Mouse (Mus musculus): ENCODE results near the gene Gm11273. TPM values are rescaled to one million over a fixed set of nuclear protein-coding genes. Genes with fewer than 3 reads are reported as not detected.
A peak's percentile ranks its signal among the peaks of the same experiment; 100 is the strongest.
"Not testable (repeated sequence)": the region's sequence is repeated elsewhere in the genome, so short reads cannot be mapped to it uniquely, and the experiment has no call there.

The Gm11273 gene
- 6.4 and 10.3 TPM in 2 replicates for polyA plus RNA-seq (2016; fragmentation: Nextera tagmentation; extraction: Ambion mirVana)

- H3K4me3 ChIP-seq; H3K9me3 ChIP-seq (replicated peaks); H3K4me1 ChIP-seq (replicated peaks); H3K9ac ChIP-seq; H3K27ac ChIP-seq (ENCODE audit: poor library complexity, severe bottlenecking); H3K27me3 ChIP-seq (replicated peaks); H3K36me3 ChIP-seq; ATAC-seq (ENCODE audit: insufficient number of reproducible peaks, low FRiP score); H3K4me2 ChIP-seq: not testable (repeated sequence)
- 88% methylated on average over 17 of the region's 17 CpGs for WGBS
Measured at GRCm38 (mm10) chr13:21501182-21501581, at the start of gene Gm11273. TSS of gene Gm11273 (minus strand) at chr13:21501418.

GRCm38 (mm10) chr13:21550416-21551110, 49.3 kb upstream of the Gm11273 start:
- Histone ChIP-seq H3K27me3 (replicated peaks) (no peaks in the 10 kb centered on the region), H3K36me3 (no peaks in the 10 kb centered on the region), H3K9me3 (replicated peaks) (no peaks in the 10 kb centered on the region), H3K4me2 (no peak overlapping the region), H3K27ac (ENCODE audit: poor library complexity, severe bottlenecking) (no peak overlapping the region), H3K4me3 (no peak overlapping the region), H3K4me1 (replicated peaks) (no peaks in the 10 kb centered on the region), H3K9ac (no peak overlapping the region)
- 49% methylated on average over 3 of the region's 3 CpGs for WGBS
- ATAC-seq (ENCODE audit: insufficient number of reproducible peaks, low FRiP score) = no peak

- Histone ChIP-seq H3K27me3 (replicated peaks) (no peaks in the 10 kb centered on the region), H3K9ac (no peak overlapping the region), H3K27ac (ENCODE audit: poor library complexity, severe bottlenecking) (no peak overlapping the region), H3K4me3 (no peak overlapping the region), H3K9me3 (replicated peaks) (no peaks in the 10 kb centered on the region), H3K4me2 (no peak overlapping the region), H3K36me3 (no peaks in the 10 kb centered on the region), H3K4me1 (replicated peaks) (no peaks in the 10 kb centered on the region)
- WGBS = 78% methylated on average over 3 of the region's 3 CpGs
- no peak for ATAC-seq (ENCODE audit: insufficient number of reproducible peaks, low FRiP score)
Measured at GRCm38 (mm10) chr13:21549487-21549886, 48.3 kb upstream of the Gm11273 start.

GRCm38 (mm10) chr13:21542708-21543107, 41.5 kb upstream of the Gm11273 start, which contains the start of gene Olfr1366:
TSS of gene Olfr1366 (minus strand) at chr13:21542808.
- 55% methylated on average over 1 of the region's 1 CpGs for WGBS
- Histone ChIP-seq H3K27me3 (replicated peaks) (0 out of 2 replicates have a peak, but pooled peaks cover 4% of the 10 kb centered on the region), H3K36me3 (no peaks in the 10 kb centered on the region), H3K9me3 (replicated peaks) (no peaks in the 10 kb centered on the region), H3K4me2 (no peak within 1 kb of the TSS), H3K27ac (ENCODE audit: poor library complexity, severe bottlenecking) (no peak within 1 kb of the TSS), H3K9ac (no peak within 1 kb of the TSS), H3K4me3 (no peak within 1 kb of the TSS), H3K4me1 (replicated peaks) (no peaks in the 10 kb centered on the region)
- no peak for ATAC-seq (ENCODE audit: insufficient number of reproducible peaks, low FRiP score)

- H3K4me1 ChIP-seq (replicated peaks) = peaks cover 4% of the 10 kb centered on the region; the same call in 1 of the 2 replicates
- peak within 1 kb of the TSS; percentile 69 for H3K4me2 ChIP-seq
- peak within 1 kb of the TSS; percentile 84 for H3K4me3 ChIP-seq
- WGBS = under 1% methylated on average over 39 of the region's 39 CpGs
- H3K9ac ChIP-seq = peak within 1 kb of the TSS; percentile 94
- H3K9me3 ChIP-seq (replicated peaks) = no peaks in the 10 kb centered on the region
- peak; percentile 93 for ATAC-seq (ENCODE audit: insufficient number of reproducible peaks, low FRiP score)
- peaks cover 9% of the 10 kb centered on the region for H3K36me3 ChIP-seq
- H3K27ac ChIP-seq (ENCODE audit: poor library complexity, severe bottlenecking) = peak within 1 kb of the TSS; percentile 88
- no peaks in the 10 kb centered on the region for H3K27me3 ChIP-seq (replicated peaks)
Measured at GRCm38 (mm10) chr13:21530781-21531201, 29.6 kb upstream of the Gm11273 start, which contains the start of gene Zkscan8. TSS of gene Zkscan8 (minus strand) at chr13:21531120.

GRCm38 (mm10) chr13:21530136-21530535, 28.9 kb upstream of the Gm11273 start:
- Histone ChIP-seq H3K4me3 (peak overlapping the region; percentile 38), H3K4me1 (replicated peaks) (peaks cover 4% of the 10 kb centered on the region; the same call in 1 of the 2 replicates), H3K9ac (no peak overlapping the region), H3K9me3 (replicated peaks) (no peaks in the 10 kb centered on the region), H3K36me3 (peaks cover 14% of the 10 kb centered on the region), H3K27ac (ENCODE audit: poor library complexity, severe bottlenecking) (no peak overlapping the region), H3K27me3 (replicated peaks) (no peaks in the 10 kb centered on the region), H3K4me2 (peak overlapping the region; percentile 57)
- 47% methylated on average over 7 of the region's 7 CpGs for WGBS
- ATAC-seq (ENCODE audit: insufficient number of reproducible peaks, low FRiP score) = no peak

- Histone ChIP-seq H3K27ac (ENCODE audit: poor library complexity, severe bottlenecking) (peak overlapping the region; percentile 74), H3K4me1 (replicated peaks) (no peaks in the 10 kb centered on the region), H3K36me3 (no peaks in the 10 kb centered on the region), H3K27me3 (replicated peaks) (no peaks in the 10 kb centered on the region), H3K4me3 (peak overlapping the region; percentile 76), H3K9me3 (replicated peaks) (no peaks in the 10 kb centered on the region), H3K9ac (peak overlapping the region; percentile 84), H3K4me2 (peak overlapping the region; percentile 69)
- ATAC-seq (ENCODE audit: insufficient number of reproducible peaks, low FRiP score) = peak; percentile 99
- under 1% methylated on average over 21 of the region's 21 CpGs for WGBS
Measured at GRCm38 (mm10) chr13:21506221-21506649, 5.0 kb upstream of the Gm11273 start.

GRCm38 (mm10) chr13:21502296-21502695, 1.1 kb upstream of the Gm11273 start:
- no peaks in the 10 kb centered on the region for H3K36me3 ChIP-seq
- no peak overlapping the region for H3K9ac ChIP-seq
- no peak overlapping the region for H3K4me2 ChIP-seq
- H3K27me3 ChIP-seq (replicated peaks) = no peaks in the 10 kb centered on the region
- WGBS = 76% methylated on average over 5 of the region's 5 CpGs
- H3K27ac ChIP-seq (ENCODE audit: poor library complexity, severe bottlenecking) = no peak overlapping the region
- H3K9me3 ChIP-seq (replicated peaks) = no peaks in the 10 kb centered on the region
- no peaks in the 10 kb centered on the region for H3K4me1 ChIP-seq (replicated peaks)
- ATAC-seq (ENCODE audit: insufficient number of reproducible peaks, low FRiP score) = no peak
- H3K4me3 ChIP-seq = no peak overlapping the region

GRCm38 (mm10) chr13:21495080-21495479, 6.1 kb downstream of the Gm11273 start, which contains the start of gene AK157302:
TSS of gene AK157302 (plus strand) at chr13:21495223.
- Histone ChIP-seq H3K4me1 (replicated peaks) (no peaks in the 10 kb centered on the region), H3K27me3 (replicated peaks) (no peaks in the 10 kb centered on the region), H3K9me3 (replicated peaks) (no peaks in the 10 kb centered on the region), H3K9ac (no peak within 1 kb of the TSS), H3K4me3 (no peak within 1 kb of the TSS), H3K27ac (ENCODE audit: poor library complexity, severe bottlenecking) (no peak within 1 kb of the TSS), H3K4me2 (no peak within 1 kb of the TSS), H3K36me3 (no peaks in the 10 kb centered on the region)
- no peak for ATAC-seq (ENCODE audit: insufficient number of reproducible peaks, low FRiP score)
- WGBS = 87% methylated on average over 21 of the region's 21 CpGs

GRCm38 (mm10) chr13:21492847-21493246, 8.4 kb downstream of the Gm11273 start:
- Histone ChIP-seq H3K36me3 (no peaks in the 10 kb centered on the region), H3K27me3 (replicated peaks) (no peaks in the 10 kb centered on the region), H3K4me1 (replicated peaks) (no peaks in the 10 kb centered on the region), H3K4me3 (no peak overlapping the region), H3K4me2 (no peak overlapping the region), H3K9me3 (replicated peaks) (no peaks in the 10 kb centered on the region), H3K27ac (ENCODE audit: poor library complexity, severe bottlenecking) (no peak overlapping the region), H3K9ac (no peak overlapping the region)
- ATAC-seq (ENCODE audit: insufficient number of reproducible peaks, low FRiP score) = no peak
- 89% methylated on average over 5 of the region's 5 CpGs for WGBS

- no peak overlapping the region for H3K27ac ChIP-seq (ENCODE audit: poor library complexity, severe bottlenecking)
- no peak overlapping the region for H3K4me2 ChIP-seq
- WGBS = 78% methylated on average over 1 of the region's 1 CpGs
- H3K27me3 ChIP-seq (replicated peaks) = no peaks in the 10 kb centered on the region
- H3K36me3 ChIP-seq = peaks cover 16% of the 10 kb centered on the region
- H3K4me1 ChIP-seq (replicated peaks) = no peaks in the 10 kb centered on the region
- no peak overlapping the region for H3K4me3 ChIP-seq
- H3K9me3 ChIP-seq (replicated peaks) = peaks cover 3% of the 10 kb centered on the region
- no peak for ATAC-seq (ENCODE audit: insufficient number of reproducible peaks, low FRiP score)
- no peak overlapping the region for H3K9ac ChIP-seq
Measured at GRCm38 (mm10) chr13:21486881-21487280, 14.3 kb downstream of the Gm11273 start.
